Comparison of ENCODE assay signal across 15 mouse cellular contexts in genomic region chr16:93769621-93770020, GRCm38 (mm10). TPM values are rescaled to one million over a fixed set of nuclear protein-coding genes. Genes with fewer than 3 reads are reported as not detected.
DNase-seq lines count a peak whose midpoint lies in the region; ATAC-seq and TF ChIP-seq lines count a peak whose summit lies in the region.
"Had no signal": no experiment of that assay in that cellular context is flagged by ENCODE, and none has a peak within 500 bp of the region (broad histone marks: within the 10 kb centered on the region; RNA-seq: fewer than 3 reads in every experiment).

No protein-coding gene starts in this region.

- peak; percentile 34 for DNase-seq in adrenal gland, postnatal 10 days
- no peak for DNase-seq in adrenal gland, postnatal 25 days
- no peak for DNase-seq in heart, postnatal 4 days
- DNase-seq in midbrain, postnatal 0 days (ENCODE audit: low spot score): peak; percentile 14
- no peak for DNase-seq in thymus, adult 18-20 months
- no peak for DNase-seq in right cerebral cortex, postnatal 36 days (ENCODE audit: low spot score in 2 of 2)
- DNase-seq: adrenal gland, adult 2 months; lung, postnatal 4 days had no signal

- no peak for ATAC-seq in heart, embryonic 13.5 days (ENCODE audit: extremely low read depth, insufficient number of reproducible peaks, low FRiP score, low TSS enrichment)
- ATAC-seq in midbrain, postnatal 0 days (ENCODE audit: low FRiP score): no peak
- ATAC-seq in midbrain, embryonic 16.5 days: no peak
- ATAC-seq: forebrain, embryonic 13.5 days; liver, embryonic 12.5 days had no signal

- no peaks in the 10 kb centered on the region for H3K9me3 ChIP-seq in heart, embryonic 13.5 days
- H3K9me3 ChIP-seq in midbrain, postnatal 0 days (ENCODE audit: low read length): no peaks in the 10 kb centered on the region
- no peaks in the 10 kb centered on the region for H3K9me3 ChIP-seq in midbrain, embryonic 16.5 days (replicated peaks; ENCODE audit: control insufficient read depth, low read length, poor library complexity, severe bottlenecking)
- H3K9me3 ChIP-seq: embryonic facial prominence, embryonic 15.5 days; forebrain, embryonic 13.5 days; liver, embryonic 12.5 days; midbrain, embryonic 15.5 days; neural tube, embryonic 12.5 days had no signal

- 0 out of 2 replicates have a peak, but pooled peaks have one; percentile 2 for TF ChIP-seq CTCF in midbrain, postnatal 0 days (IDR thresholded peaks at IDR 0.05)

- no peak overlapping the region for H3K27ac ChIP-seq in heart, embryonic 13.5 days (replicated peaks)
- no peak overlapping the region for H3K27ac ChIP-seq in midbrain, postnatal 0 days (ENCODE audit: low read depth, low read length)
- H3K27ac ChIP-seq in midbrain, embryonic 16.5 days (ENCODE audit: low read length): no peak overlapping the region
- H3K27ac ChIP-seq: embryonic facial prominence, embryonic 15.5 days; forebrain, embryonic 13.5 days; liver, embryonic 12.5 days; midbrain, embryonic 15.5 days; neural tube, embryonic 12.5 days had no signal

- no peak overlapping the region for H3K4me2 ChIP-seq in heart, embryonic 13.5 days
- H3K4me2 ChIP-seq in midbrain, postnatal 0 days (ENCODE audit: low read depth, low read length, poor library complexity, severe bottlenecking): no peak overlapping the region
- no peak overlapping the region for H3K4me2 ChIP-seq in midbrain, embryonic 16.5 days (ENCODE audit: low read length)
- H3K4me2 ChIP-seq: embryonic facial prominence, embryonic 15.5 days; forebrain, embryonic 13.5 days; liver, embryonic 12.5 days; midbrain, embryonic 15.5 days; neural tube, embryonic 12.5 days had no signal

- peaks cover 27% of the 10 kb centered on the region for H3K36me3 ChIP-seq in heart, embryonic 13.5 days
- peaks cover 66% of the 10 kb centered on the region for H3K36me3 ChIP-seq in midbrain, postnatal 0 days (ENCODE audit: insufficient read depth, low read length)
- H3K36me3 ChIP-seq in midbrain, embryonic 16.5 days (ENCODE audit: control insufficient read depth, insufficient read depth, low read length): peaks cover 46% of the 10 kb centered on the region

- H3K4me1 ChIP-seq in heart, embryonic 13.5 days: peaks cover 15% of the 10 kb centered on the region
- no peaks in the 10 kb centered on the region for H3K4me1 ChIP-seq in midbrain, postnatal 0 days (ENCODE audit: insufficient read depth, low read length)
- H3K4me1 ChIP-seq in midbrain, embryonic 16.5 days (ENCODE audit: control insufficient read depth, insufficient read depth, low read length): no peaks in the 10 kb centered on the region
- H3K4me1 ChIP-seq: forebrain, embryonic 13.5 days; midbrain, embryonic 15.5 days; neural tube, embryonic 12.5 days had no signal

- no peak overlapping the region for H3K4me3 ChIP-seq in heart, embryonic 13.5 days
- H3K4me3 ChIP-seq in midbrain, postnatal 0 days (ENCODE audit: low read depth, low read length): no peak overlapping the region
- H3K4me3 ChIP-seq in midbrain, embryonic 16.5 days (ENCODE audit: low read depth, low read length): no peak overlapping the region
- H3K4me3 ChIP-seq: embryonic facial prominence, embryonic 15.5 days; forebrain, embryonic 13.5 days; liver, embryonic 12.5 days; midbrain, embryonic 15.5 days; neural tube, embryonic 12.5 days had no signal

- WGBS in heart, embryonic 13.5 days: 43% methylated on average over 15 of the region's 15 CpGs
- 73% methylated on average over 15 of the region's 15 CpGs for WGBS in midbrain, postnatal 0 days
- 72% methylated on average over 15 of the region's 15 CpGs for WGBS in midbrain, embryonic 16.5 days

- no peaks in the 10 kb centered on the region; the same call in 1 of the 2 replicates for H3K27me3 ChIP-seq in heart, embryonic 13.5 days (replicated peaks)
- no peaks in the 10 kb centered on the region for H3K27me3 ChIP-seq in midbrain, postnatal 0 days (ENCODE audit: insufficient read depth, low read length)
- no peaks in the 10 kb centered on the region for H3K27me3 ChIP-seq in midbrain, embryonic 16.5 days (ENCODE audit: control insufficient read depth, insufficient read depth, low read depth, low read length)
- H3K27me3 ChIP-seq: embryonic facial prominence, embryonic 15.5 days; forebrain, embryonic 13.5 days; liver, embryonic 12.5 days; midbrain, embryonic 15.5 days; neural tube, embryonic 12.5 days had no signal

- peak overlapping the region; percentile 28; the same call in 1 of the 2 replicates for H3K9ac ChIP-seq in heart, embryonic 13.5 days
- no peak overlapping the region for H3K9ac ChIP-seq in midbrain, postnatal 0 days (replicated peaks; ENCODE audit: low read length, poor library complexity, severe bottlenecking)
- H3K9ac ChIP-seq in midbrain, embryonic 16.5 days (ENCODE audit: low read depth, low read length): no peak overlapping the region
- H3K9ac ChIP-seq: embryonic facial prominence, embryonic 15.5 days; forebrain, embryonic 13.5 days; liver, embryonic 12.5 days; midbrain, embryonic 15.5 days; neural tube, embryonic 12.5 days had no signal

RNA-seq across cellular contexts. Expression of gene Dop1b, which starts 57.9 kb away (rescaled TPM):
- total RNA-seq in adrenal gland, postnatal 10 days (2021): 10 to 100 TPM; 21.2 to 27.4 TPM
- total RNA-seq in adrenal gland, postnatal 25 days (2021): 19.9 and 21.3 TPM in 2 replicates
- polyA plus RNA-seq in heart, embryonic 13.5 days (2015; fragmentation: Nextera tagmentation; extraction: Ambion mirVana): 6.0 and 6.4 TPM in 2 replicates
- 10 to 100 TPM; 15.0 to 18.3 TPM for total RNA-seq in heart, postnatal 4 days (2021)
- 67.6 and 102 TPM in 2 replicates for total RNA-seq in midbrain, postnatal 0 days (2014; rRNA removed)
- 26.1 and 27.8 TPM in 2 replicates for polyA plus RNA-seq in midbrain, postnatal 0 days (2015; fragmentation: Nextera tagmentation; extraction: Ambion mirVana)
- 41.0 and 42.0 TPM in 2 replicates for polyA plus RNA-seq in midbrain, embryonic 16.5 days (2015; fragmentation: Nextera tagmentation; extraction: Ambion mirVana)

Comparison
In these comparisons a context has a peak if more than half of its experiments do, and no peak if none do; other contexts are left out.
1. DNase-seq: peak in adrenal gland, postnatal 10 days (single experiment) and midbrain, postnatal 0 days (single experiment); none in adrenal gland, postnatal 25 days (single experiment), heart, postnatal 4 days (single experiment), thymus, adult 18-20 months (0 of 2) and right cerebral cortex, postnatal 36 days (0 of 2).